Mouse (Mus musculus) spleen, adult 18-20 months (tissue): ENCODE measurements around the gene Slc25a19.

Source experiments
- DNase-seq, 2 experiments: peaks; one replicate each; pipeline ENCODE4 v3.0.0; 2022; ENCODE audit warnings: mixed read lengths in 2 of 2

Gene Slc25a19

DNA sequence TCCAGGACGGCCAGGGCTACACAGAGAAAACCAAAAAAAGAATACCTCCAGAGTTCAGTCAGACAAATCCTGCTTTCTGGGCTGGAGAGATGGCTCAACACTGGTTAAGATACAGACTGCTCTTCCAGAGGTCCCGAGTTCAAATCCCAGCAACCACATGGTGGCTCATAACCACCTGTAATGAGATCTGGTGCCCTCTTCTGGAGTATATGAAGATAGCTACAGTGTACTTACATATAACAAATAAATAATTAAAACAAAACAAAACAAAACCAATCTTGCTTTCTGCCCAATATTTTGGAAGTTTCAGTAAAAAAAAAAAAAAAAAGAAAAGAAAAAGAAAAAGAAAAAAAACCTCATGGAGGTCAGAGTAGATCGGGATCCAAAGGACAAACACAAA, 32.9 kb downstream of the Slc25a19 start:
- DNase-seq: no peak

DNA sequence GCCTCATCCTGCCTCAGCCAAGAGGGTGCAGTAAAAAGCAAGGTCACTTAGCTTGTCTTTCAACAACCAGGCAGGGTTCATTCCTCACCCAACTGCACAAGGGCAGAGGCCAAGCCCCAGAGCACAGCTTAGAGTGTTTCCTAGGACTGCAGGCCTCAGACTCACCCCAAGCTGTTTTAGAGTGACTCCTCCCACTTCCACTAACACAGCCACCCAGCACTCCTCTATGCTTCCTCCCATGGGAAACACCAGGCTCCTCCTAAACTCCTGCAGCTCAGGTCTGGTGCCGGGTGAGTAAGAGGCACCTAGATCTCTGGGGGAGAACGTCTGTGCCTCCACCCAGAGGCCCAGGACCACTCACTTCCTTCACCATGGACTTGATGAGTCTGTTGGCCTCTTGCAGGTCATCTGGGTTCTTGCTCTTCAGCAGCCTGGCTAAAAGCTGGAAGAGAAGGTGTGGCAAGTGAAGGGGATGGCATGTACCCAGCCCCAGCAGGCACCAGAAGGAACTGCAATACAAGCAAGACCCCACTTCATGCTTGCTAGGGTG, 37.5 kb downstream of the Slc25a19 start:
- DNase-seq: no peak

DNA sequence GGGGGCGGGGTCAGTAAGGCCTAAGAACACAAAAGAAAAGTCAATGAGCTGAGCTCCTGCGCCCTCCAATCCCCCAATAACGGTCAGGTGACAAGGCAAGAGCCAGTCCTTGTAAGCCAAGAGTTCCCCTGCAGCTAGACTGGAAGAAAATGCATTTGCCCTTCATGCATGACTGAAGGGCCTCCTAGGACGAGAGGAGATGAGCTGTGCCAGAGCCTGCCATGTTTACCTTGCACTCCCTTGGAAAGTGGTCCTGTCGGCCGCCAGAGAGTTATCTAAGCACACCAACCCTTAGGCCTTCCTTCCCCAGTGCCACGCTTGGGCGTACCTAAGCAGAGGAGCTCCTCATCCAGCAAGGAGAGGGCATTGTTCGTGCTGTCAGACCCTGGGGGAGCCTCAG, 40.1 kb downstream of the Slc25a19 start:
- no peak for DNase-seq

DNA sequence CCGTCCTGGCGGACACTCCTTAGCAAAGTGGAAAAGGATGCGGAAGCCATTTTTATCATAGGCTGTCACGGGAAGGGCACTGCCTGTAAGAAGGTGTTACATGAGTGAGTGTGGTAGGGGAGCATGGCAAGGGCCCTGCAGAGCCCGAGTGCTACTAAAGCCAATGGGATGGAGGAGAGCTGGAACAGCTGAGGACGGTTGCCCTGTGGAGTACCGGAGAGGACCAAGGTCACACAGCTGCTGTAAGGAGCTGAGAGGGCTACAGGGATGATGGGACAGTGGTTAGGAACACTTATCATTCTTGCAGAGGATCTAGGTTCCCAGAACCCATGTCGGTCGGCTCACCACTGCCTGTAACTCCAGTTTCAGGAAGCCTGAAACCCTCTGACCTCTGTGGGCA, 41.7 kb downstream of the Slc25a19 start:
- DNase-seq: no peak

DNA sequence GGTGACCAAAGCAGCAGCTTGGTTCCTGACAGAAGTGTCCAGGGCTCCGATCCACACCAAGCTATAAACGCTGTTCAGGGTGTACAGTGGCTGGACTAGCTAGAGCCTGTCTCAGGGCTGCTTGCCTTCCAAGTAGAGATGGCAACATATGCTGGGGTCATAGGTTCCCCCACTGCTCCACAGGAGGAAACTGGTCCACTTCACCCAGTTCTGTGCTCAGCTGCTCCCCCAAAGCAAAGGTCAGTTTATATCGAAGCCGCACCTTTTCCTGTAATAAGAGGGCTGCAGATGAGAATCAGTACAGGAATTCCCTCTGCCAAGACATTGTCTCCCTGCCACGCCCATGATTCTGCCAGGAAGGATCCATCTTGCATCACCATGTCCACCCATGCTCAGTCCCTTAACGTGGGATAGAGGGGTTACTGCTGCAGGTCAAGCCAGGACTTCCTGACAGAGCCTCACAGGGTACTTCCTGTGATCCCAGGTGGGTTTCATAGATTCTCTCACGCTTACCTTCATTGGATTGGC, 42.5 kb downstream of the Slc25a19 start:
- DNase-seq: no peak

DNA sequence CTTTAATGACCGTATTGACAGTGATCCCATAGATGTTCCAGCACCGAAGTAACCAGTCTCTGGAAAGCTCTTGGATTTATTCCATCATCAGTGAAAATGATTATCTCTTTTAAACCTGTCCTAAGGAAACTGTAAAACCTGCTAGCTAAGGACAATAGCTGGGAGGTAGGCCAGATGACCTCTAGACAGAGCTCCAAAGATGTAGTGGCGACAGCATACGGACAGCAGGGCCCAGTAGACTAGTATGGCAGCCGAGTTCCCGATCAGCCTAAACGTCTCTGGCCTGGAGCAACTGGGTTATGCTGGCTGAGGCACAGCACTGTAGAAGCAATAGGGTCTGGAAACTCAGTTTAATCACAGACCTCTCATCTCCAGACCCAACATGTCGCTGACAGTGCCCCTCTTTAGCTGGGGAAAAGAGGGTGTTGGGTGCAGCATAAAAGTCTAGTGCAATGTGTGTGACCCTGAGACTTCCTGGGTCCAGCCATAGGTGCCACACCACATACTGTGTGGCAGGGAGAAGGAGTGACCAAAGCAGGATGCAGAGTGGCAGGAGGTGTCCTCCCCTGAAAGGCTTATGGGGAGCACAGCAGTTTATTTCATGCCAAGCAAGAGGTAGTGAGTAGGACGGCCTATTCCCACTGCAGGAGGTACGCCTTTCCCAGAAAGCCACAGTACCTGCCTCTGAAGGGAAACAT, 43.6 kb downstream of the Slc25a19 start:
- no peak for DNase-seq

DNA sequence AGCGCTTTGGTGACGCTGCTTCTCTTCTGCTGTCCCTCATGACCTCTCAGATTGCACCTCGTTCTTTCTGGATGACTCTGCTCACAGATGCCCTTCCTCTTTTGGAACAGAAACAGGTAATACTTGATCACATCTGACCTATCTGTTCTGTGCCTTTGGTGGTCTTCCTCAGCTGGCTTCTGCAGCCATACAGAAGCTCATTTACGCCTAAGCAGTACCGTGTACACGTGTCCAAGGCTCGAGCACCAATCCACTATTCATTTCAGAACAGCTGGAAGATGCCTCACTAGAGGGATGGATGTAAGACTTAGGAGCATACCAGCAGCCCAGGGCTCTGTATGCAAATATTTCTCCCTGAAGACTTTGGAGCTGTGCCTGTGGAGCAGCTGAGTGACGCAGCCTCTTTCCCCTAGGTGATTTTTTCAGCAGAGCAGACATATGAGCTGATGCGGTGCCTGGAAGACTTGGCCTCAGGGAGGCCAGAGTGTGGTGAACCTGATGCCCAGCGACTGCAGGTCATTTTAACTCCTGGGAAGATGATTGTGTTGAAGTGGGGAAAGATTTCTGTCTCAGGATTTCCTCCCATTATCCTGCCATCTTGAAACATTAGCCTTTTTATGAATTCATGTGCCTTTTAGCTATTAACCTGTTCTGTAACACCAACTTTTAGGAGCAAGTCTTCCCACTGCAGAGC, 45.0 kb downstream of the Slc25a19 start:
- DNase-seq: no peak

DNA sequence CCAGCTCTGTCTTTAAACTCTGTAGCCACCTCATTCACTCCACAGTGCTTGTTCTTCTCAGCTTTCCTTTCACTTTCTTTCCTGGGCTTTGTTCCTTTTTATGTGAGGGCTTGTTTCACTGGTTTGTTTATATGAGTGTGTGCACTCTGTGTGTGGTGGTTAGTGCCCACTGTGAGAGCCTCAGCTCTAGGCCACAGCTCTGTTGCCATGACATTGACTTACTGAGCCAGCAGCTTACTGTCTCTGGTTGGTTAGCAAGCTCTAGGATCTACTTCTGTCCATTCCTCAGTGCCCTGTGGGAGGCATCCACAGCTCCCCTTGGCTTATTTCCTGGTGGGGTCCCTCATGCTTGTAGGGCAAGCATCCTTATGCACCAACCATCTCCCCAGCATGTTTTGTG, 49.0 kb downstream of the Slc25a19 start:
- no peak for DNase-seq

DNA sequence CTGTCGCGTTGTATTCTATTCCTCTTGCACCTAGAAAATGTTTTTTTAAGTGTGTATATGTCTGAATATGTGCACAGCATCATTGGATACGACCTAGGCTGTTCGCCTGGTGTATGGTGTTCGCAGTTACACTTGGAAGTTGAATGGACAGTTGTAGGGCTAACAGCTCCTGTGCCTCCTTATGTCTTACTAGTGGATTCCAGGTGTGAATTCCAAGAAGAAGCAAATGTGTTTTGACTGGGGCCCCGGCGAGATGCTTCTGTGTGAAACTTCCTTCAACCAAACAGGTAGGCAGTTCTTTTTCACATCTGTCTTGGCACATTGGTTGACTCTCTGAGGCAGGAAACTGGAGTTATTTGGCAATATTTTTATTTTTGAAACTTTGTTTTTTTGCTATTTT, 63.1 kb downstream of the Slc25a19 start:
- DNase-seq: no peak
